ENCODE assay signal across 15 mouse cellular contexts in the genomic region with DNA sequence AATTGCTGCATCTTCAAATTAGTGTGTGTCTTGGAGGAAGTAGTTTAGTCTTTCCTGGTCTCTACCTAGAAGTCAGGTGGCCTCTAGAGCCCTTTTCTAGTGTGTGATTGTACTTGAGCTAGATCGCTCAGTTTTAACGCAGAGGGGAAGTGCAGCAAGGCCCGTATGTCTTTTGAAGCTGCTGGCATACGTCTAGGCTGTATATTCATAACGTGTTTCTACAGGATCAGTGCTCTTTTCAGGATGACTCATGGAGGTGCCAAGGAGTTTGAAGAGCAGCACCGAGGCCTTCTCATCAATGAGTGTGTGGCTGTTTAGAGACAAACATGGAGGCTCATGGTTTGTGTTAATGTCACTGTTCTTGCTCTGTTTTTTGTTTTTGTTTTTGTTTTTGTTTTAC. TPM values are rescaled to one million over a fixed set of nuclear protein-coding genes. Genes with fewer than 3 reads are reported as not detected.
DNase-seq lines count a peak whose midpoint lies in the region.
"Had no signal": no experiment of that assay in that cellular context is flagged by ENCODE, and none has a peak within 500 bp of the region (broad histone marks: within the 10 kb centered on the region; RNA-seq: fewer than 3 reads in every experiment).

No protein-coding gene starts in this region.

- intact Hi-C loops in left cerebral cortex, postnatal 14 days (cut with DNase I): no loop called here

- DNase-seq in left cerebral cortex, postnatal 14 days (ENCODE audit: low spot score in 2 of 2): peak; percentile 35 to 37
- no peak for DNase-seq in left cerebral cortex, adult 18-20 months (ENCODE audit: low spot score in 2 of 2)
- peak; percentile 4 for DNase-seq in thymus, postnatal 25 days
- no peak for DNase-seq in thymus, adult 18-20 months
- DNase-seq in NIH3T3 (ENCODE audit: low read depth): peak; percentile 86
- no peak for DNase-seq in cerebellum, postnatal 10 days
- no peak for DNase-seq in spleen, postnatal 14 days (ENCODE audit: low spot score in 2 of 2)
- DNase-seq: cerebellum, adult 11 months; cerebellum, postnatal 25 days; embryo, embryonic 11 days; heart, postnatal 10 days; kidney, adult 8-10 months; kidney, postnatal 14 days; midbrain, embryonic 14.5 days; thymus, postnatal 4 days had no signal

RNA-seq across cellular contexts. Expression of gene Daam1, which starts 39.8 kb away (rescaled TPM):
- total RNA-seq in left cerebral cortex, postnatal 14 days (2021): 10 to 100 TPM; 65.9 to 67.3 TPM
- total RNA-seq in left cerebral cortex, adult 18-20 months (2021): 10 to 100 TPM; 47.7 to 49.6 TPM

Comparison
In these comparisons a context has a peak if more than half of its experiments do, and no peak if none do; other contexts are left out.
1. DNase-seq: peak in left cerebral cortex, postnatal 14 days (2 of 2), thymus, postnatal 25 days (single experiment) and NIH3T3 (single experiment); none in left cerebral cortex, adult 18-20 months (0 of 2), thymus, adult 18-20 months (0 of 2), cerebellum, postnatal 10 days (0 of 2) and spleen, postnatal 14 days (0 of 2).